Mouse (Mus musculus): Measurements from ENCODE around the gene Atp12a.

The Atp12a gene

GRCm38 (mm10) chr14:56364711-56365237 is at the start of gene Atp12a:
Gene Atp12a (plus strand): TSS chr14:56365068.
- DNase-seq = no peak

DNA sequence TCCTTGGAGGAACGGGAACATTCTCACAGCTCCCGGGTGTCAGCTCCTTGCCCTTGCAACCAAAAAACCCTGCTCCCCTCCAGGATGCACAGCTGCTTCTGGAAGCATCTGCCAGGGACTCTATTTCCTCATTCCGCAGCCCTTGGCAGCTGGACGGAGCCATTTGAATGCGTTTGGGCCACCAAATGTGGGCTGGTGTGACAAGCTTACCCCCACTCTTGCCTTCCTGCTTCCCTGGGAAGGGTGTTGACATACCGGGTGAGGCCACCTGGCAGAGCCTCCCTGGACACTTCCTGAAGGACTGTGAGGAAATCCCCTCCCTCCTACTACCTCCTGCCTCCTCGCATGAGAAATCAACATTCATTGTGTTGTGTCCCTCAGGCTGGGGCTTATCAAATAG is 49.3 kb upstream of the Atp12a start:
- DNase-seq = no peak

- no peak for DNase-seq
These were observed 48.5 kb upstream of the Atp12a start for GRCm38 (mm10) chr14:56316333-56316732.

DNA sequence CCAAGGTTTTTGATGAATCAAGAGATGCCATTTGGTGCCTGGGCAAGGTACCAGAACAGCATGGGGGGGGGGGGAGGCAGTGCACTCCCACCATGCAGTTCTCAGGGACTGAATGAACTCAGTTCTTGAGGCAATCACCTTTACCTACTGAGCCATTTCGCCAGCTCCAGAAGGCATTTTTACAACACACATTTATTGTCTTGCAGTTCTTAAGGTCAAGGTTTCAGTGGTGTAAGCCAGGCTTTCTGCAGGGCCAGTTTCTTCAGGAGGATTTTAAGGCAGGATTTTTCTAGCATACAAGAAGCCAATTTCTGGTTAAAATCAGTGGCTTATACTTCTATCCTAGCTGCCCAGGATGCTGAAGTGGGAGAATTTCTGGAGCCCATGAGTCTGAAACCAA is 41.9 kb upstream of the Atp12a start:
- no peak for DNase-seq

DNA sequence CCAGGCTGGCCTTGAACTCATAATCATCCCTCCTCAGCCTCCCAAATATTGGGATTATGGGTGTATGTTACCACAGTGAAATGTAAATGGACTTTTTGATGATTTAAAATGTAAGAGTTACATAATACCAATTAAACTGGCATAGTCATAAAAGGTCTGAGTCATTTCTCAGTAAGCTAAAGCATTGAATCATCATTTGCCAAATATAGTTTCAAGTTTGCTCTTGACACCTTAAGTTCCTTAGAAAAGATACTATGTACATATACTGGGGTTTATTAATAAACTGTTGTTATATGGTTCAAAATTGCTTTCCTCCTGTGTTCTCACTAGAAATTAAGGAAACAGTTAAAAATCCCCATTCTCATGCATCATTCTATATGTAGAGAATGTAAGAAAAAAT is 39.8 kb upstream of the Atp12a start:
- no peak for DNase-seq

DNA sequence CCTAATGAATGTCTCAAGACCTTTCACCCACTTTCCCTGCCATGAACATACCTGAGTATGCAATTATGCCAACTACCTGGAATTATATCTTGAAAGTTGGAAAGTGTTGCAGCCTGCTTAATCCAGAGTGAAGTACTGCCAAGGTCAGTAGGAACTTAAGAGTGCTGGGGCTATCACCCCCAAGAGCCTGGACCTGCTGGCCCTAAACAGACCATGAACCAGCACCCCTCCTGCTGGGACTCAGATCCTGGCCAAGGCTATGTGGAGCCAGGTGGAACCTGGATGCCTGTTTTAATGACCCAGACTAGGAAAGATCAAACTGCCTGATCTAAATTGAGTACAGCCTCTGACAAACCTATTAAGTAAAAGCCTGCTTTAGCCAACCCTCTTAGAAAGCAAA is 31.2 kb upstream of the Atp12a start:
- no peak for DNase-seq

GRCm38 (mm10) chr14:56334437-56334836 is 30.4 kb upstream of the Atp12a start:
- DNase-seq = no peak

- no peak for DNase-seq
These were observed 28.8 kb upstream of the Atp12a start for GRCm38 (mm10) chr14:56336032-56336431.

DNA sequence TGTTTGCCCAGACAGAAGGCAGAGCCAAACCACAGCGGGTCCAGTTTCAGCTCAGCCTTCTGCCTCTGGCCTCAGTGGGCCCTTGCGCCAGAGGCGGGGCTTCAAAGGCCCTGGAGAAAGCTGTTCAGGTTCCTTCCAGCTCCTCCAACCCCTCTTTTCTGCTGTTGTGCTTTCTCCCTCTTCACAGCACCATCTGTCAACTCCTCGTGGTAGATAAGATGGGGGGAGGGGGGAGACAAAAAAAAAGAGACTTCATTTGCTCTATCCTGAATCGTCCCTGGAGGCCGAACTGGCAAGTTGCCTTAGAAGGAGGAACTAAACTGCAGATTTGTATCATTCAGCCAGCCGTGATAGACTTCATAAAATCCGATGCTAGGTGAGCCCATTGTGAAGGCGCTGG is 27.8 kb upstream of the Atp12a start:
- no peak for DNase-seq

- no peak for DNase-seq
These were observed 27.2 kb upstream of the Atp12a start for GRCm38 (mm10) chr14:56337696-56338095.

DNA sequence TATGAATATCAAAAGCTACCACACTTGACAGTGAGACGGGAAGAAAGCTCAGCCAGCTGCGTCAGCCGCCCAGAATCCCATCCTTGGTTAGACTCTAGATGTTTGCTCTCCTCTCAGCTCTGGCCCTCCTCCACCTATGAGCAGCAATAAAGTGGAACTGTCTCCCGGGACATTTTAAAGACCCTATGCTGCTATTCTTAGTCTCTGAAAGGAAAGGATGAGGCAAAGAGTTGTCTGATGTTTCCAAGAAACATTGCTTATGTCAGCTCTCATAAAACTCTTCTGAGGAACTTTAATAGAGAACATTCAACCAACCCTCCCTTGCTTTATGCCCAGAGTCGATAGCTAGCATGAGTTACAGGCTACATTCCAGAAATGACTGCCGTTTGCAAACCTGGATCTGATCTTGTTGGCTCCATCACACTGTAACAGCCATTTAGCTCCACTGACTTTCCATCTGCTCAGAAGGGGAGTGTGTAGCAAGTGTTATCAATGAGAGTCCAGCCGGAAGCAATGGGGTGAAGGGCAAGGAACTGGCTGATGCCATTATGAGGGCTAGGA is 25.9 kb upstream of the Atp12a start:
- DNase-seq = no peak

GRCm38 (mm10) chr14:56348704-56349103 is 16.2 kb upstream of the Atp12a start:
- no peak for DNase-seq

GRCm38 (mm10) chr14:56349541-56349940 is 15.3 kb upstream of the Atp12a start:
- DNase-seq = no peak

- DNase-seq = no peak
These were observed 12.8 kb upstream of the Atp12a start for GRCm38 (mm10) chr14:56351959-56352660.

- no peak for DNase-seq
These were observed 10.1 kb upstream of the Atp12a start for GRCm38 (mm10) chr14:56354803-56355202.

GRCm38 (mm10) chr14:56355396-56355795 is 9.5 kb upstream of the Atp12a start:
- DNase-seq = no peak

- DNase-seq = no peak
These were observed 8.7 kb upstream of the Atp12a start for GRCm38 (mm10) chr14:56356196-56356595.

DNA sequence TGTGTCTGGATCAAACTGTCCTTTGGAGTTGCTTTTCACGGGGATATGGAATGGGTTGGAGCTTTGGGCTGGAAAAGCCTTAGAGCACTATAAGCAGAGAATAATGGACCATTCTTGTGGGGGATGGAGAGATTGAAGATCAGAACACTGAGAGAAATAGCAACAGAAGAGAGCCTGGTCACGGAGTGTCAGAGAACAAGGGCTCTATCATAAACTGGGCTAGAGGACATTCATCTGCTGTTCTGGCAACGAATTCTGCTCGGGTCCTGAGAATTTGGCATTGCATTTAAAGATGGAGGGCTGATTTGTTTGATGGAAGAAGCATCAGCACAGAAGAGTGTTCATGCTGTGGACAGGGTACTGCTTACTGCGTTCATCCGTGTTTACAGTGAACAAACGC is 6.4 kb upstream of the Atp12a start:
- no peak for DNase-seq

DNA sequence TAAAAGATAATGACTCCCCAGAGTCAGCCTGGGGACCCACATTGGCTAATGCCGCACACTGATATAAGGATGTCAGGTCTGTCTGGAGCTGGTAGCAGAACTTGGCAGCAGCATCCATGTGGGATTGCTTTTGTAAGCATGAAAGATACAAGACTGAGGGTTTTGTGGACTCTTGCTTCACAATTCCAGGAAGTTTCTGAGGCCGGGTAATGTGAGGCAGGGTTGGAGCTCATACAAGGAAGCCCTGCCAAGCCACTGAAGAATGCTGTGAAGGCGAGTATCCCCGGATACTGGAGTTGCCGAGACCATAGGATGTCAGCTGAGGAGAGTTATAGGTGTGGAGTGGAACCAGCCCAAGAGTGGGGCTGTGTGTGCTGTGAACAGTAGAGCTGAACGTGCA is 5.7 kb upstream of the Atp12a start:
- no peak for DNase-seq

- no peak for DNase-seq
These were observed 424 bp downstream of the Atp12a start for GRCm38 (mm10) chr14:56365292-56365691.

- DNase-seq = no peak
These were observed 1.8 kb downstream of the Atp12a start for GRCm38 (mm10) chr14:56366712-56367111.

- no peak for DNase-seq
These were observed 4.0 kb downstream of the Atp12a start for GRCm38 (mm10) chr14:56368834-56369233.

GRCm38 (mm10) chr14:56375731-56376130 is 10.9 kb downstream of the Atp12a start:
- peak; percentile 30 to 48 for DNase-seq

GRCm38 (mm10) chr14:56377745-56378144 is 12.9 kb downstream of the Atp12a start:
- DNase-seq = no peak

- DNase-seq = no peak
These were observed 14.5 kb downstream of the Atp12a start for GRCm38 (mm10) chr14:56379336-56379735.

All from thymus, adult 18-20 months (tissue).